Mouse (Mus musculus): Measurements from ENCODE around the gene Rnf113a2. TPM values are rescaled to one million over a fixed set of nuclear protein-coding genes. Genes with fewer than 3 reads are reported as not detected.

Rnf113a2 gene
- polyA plus RNA-seq (2012; rRNA removed), result 3.8 and 5.4 TPM in 2 replicates

DNA sequence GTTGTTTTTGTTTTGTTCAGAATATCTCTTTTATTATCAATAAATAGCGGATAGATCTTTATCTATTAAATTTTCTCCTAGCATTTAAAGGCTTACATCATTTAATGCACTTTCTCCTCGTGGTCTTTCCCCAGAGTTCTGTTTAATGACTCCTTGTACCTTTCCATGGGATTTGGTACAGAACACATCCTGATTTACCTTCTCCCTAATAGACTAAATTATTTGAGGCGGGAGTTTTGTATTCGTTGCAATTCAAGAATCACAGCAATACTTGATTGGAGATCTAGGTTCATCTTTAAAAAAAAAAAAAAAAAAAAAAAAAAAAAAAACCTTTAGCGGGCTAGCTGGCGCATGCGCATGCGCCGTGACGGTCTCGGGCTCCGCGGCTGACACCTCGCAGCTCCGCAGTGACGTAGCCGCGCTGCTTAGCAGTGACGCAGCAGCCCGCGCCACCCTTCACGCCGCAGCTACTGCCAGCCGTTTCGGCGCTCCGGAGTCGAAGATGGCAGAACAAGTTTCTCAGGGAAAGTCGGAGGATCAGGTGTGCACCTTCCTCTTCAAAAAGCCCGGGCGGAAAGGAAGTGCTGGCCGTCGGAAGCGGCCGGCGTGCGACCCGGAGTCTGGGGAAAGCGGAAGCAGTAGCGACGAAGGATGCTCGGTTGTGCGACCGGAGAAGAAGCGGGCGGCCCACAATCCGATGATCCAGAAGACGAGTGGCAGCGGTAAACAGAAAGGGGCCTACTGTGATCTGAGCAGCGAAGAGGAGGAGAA lies at the start of gene Rnf113a2:
Gene Rnf113a2 (plus strand): TSS at position 363 of the 771 bp plus-strand sequence.
- DNase-seq, result peak; percentile 84
- Histone ChIP-seq H3K4me1 (ENCODE audit: control insufficient read depth, insufficient read depth, low read length) (no peaks in the 10 kb centered on the region), H3K4me3 (replicated peaks; ENCODE audit: extremely low read depth, low read depth, low read length) (peak within 1 kb of the TSS; percentile 66)
- TF ChIP-seq POLR2A (IDR thresholded peaks at IDR 0.05; ENCODE audit: borderline replicate concordance, extremely low read depth, low read depth, low read length) (peak; percentile 86; the same call in 1 of the 2 replicates), CTCF (IDR thresholded peaks at IDR 0.05; ENCODE audit: insufficient read depth, low read length) (no peak)
- 3% methylated on average over 50 of the region's 50 CpGs for WGBS

DNA sequence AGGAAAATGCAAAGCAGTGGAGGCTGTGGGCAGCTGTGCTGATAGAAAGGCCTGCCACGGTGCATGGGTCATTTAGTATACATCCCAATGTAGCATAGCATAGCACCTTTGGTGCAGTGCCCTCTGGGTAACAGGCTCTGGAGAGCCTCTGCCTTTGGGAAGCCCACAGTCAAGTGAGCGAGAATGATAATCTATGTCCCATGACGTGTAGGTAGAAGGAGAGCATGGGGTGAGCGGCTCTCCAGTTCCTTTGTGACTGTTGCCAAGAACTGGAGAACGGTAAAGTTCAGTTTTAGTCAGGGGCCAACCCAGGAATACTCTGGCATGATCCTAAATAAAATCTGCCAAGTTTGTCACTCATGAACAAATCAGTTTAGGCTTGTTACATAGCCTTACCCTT lies 45.3 kb upstream of the Rnf113a2 start:
- TF ChIP-seq CTCF (IDR thresholded peaks at IDR 0.05; ENCODE audit: insufficient read depth, low read length), result no peak
- TF ChIP-seq POLR2A (IDR thresholded peaks at IDR 0.05; ENCODE audit: borderline replicate concordance, extremely low read depth, low read depth, low read length), result no peak
- DNase-seq, result no peak
- H3K4me3 ChIP-seq (replicated peaks; ENCODE audit: extremely low read depth, low read depth, low read length), result no peak overlapping the region
- WGBS, result 85% methylated on average over 5 of the region's 5 CpGs
- H3K4me1 ChIP-seq (ENCODE audit: control insufficient read depth, insufficient read depth, low read length), result no peaks in the 10 kb centered on the region

DNA sequence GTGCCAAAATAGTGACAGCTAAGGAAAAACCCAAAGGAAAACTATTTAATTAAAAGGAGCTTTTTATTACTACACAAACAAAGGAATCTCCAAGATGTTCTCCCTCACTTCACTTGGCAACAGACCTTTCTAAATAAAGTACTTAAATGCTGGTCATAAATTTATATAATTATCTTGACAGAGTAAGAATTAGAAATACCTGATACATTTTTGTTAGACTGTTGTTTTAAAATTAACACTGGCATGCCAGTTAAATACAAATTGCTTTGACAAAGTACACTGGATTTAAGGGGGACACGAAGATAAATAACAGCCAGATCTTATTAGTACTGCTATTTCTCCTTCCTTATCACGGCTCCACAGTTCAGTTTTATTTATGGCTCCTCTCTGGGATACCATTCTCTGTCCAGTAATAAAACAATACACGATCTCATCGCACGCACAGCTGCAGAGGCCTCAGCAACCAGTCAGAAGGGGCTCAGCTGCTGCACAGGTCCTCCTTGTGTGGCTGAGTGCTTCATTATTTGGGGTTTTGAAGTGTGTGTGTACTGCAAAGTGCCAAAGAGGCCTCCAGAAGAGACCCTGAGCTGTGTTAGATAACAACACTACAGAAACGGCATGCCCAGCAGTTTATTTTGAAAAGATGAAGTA lies 43.0 kb upstream of the Rnf113a2 start:
- TF ChIP-seq POLR2A (IDR thresholded peaks at IDR 0.05; ENCODE audit: borderline replicate concordance, extremely low read depth, low read depth, low read length), result no peak
- no peak for TF ChIP-seq CTCF (IDR thresholded peaks at IDR 0.05; ENCODE audit: insufficient read depth, low read length)
- Histone ChIP-seq H3K4me3 (replicated peaks; ENCODE audit: extremely low read depth, low read depth, low read length) (no peak overlapping the region), H3K4me1 (ENCODE audit: control insufficient read depth, insufficient read depth, low read length) (no peaks in the 10 kb centered on the region)
- DNase-seq, result no peak
- 77% methylated on average over 6 of the region's 6 CpGs for WGBS

DNA sequence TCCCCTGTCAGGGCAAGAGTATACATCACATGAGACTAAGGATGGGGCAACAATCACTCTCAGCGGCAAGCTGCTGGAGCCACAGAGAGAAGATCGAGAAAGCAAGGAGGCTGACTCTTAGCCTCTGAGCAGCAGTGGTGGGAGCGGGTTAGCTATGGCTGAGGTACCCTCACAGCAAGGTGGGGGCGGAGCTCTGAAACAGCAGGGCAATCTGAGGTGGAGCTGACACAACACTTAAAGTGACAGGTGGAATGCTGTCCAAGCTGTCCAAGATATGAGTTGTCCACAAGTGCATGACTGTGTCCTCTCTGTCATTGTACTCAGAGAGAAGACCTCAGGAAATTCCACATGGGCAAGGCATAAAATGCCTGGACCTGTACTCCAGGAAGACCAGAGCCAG lies 34.6 kb upstream of the Rnf113a2 start:
- DNase-seq, result no peak
- TF ChIP-seq POLR2A (IDR thresholded peaks at IDR 0.05; ENCODE audit: borderline replicate concordance, extremely low read depth, low read depth, low read length) (no peak), CTCF (IDR thresholded peaks at IDR 0.05; ENCODE audit: insufficient read depth, low read length) (no peak)
- Histone ChIP-seq H3K4me3 (replicated peaks; ENCODE audit: extremely low read depth, low read depth, low read length) (no peak overlapping the region), H3K4me1 (ENCODE audit: control insufficient read depth, insufficient read depth, low read length) (peaks cover 5% of the 10 kb centered on the region)
- WGBS, result 90% methylated on average over 4 of the region's 4 CpGs

DNA sequence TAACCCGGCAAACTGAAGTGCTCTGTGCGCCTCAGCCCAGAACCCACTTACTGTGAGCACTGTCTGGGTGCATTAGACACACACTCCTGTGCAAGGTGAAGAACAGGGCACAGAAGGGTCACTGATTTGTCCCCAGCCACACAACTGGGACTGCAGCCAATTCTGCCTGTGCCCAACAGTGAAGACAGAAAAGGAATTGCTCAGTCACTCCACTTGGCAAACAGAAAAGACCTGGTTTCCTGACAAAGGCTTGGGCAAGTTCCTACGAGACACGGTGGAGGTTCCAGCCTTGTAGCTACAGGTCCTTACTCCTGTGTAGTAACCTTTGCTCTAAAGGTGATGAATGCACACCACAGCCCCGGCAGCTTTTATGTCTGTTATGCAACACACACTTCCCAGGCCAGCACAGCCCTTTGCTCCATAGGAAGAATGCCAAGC lies 32.3 kb upstream of the Rnf113a2 start:
- peaks cover 11% of the 10 kb centered on the region for H3K4me1 ChIP-seq (ENCODE audit: control insufficient read depth, insufficient read depth, low read length)
- DNase-seq, result peak; percentile 32
- TF ChIP-seq CTCF (IDR thresholded peaks at IDR 0.05; ENCODE audit: insufficient read depth, low read length) (no peak), POLR2A (IDR thresholded peaks at IDR 0.05; ENCODE audit: borderline replicate concordance, extremely low read depth, low read depth, low read length) (no peak)
- no peak overlapping the region for H3K4me3 ChIP-seq (replicated peaks; ENCODE audit: extremely low read depth, low read depth, low read length)
- WGBS, result 39% methylated on average over 5 of the region's 5 CpGs

DNA sequence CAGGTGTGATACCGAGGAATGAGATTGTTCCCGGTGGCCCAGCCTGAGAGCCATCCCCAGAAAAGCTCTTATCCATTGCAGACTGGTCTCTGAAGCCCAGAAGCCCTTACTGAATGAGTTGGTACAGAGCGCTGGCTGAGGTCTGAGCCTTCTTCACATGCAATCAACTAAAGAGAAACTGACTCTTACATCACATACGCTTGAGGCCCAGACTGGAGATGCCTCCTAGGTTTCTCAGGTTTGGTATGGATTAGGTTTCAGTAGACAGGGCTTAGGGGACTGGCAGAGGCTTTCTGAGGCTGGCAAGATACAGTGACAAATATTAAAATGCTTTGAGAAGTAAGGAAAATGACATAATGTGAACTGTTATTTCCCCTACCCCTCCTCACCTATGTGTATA lies 31.6 kb upstream of the Rnf113a2 start:
- TF ChIP-seq CTCF (IDR thresholded peaks at IDR 0.05; ENCODE audit: insufficient read depth, low read length) (no peak), POLR2A (IDR thresholded peaks at IDR 0.05; ENCODE audit: borderline replicate concordance, extremely low read depth, low read depth, low read length) (no peak)
- peaks cover 11% of the 10 kb centered on the region for H3K4me1 ChIP-seq (ENCODE audit: control insufficient read depth, insufficient read depth, low read length)
- H3K4me3 ChIP-seq (replicated peaks; ENCODE audit: extremely low read depth, low read depth, low read length), result no peak overlapping the region
- DNase-seq, result no peak
- WGBS, result 79% methylated on average over 4 of the region's 4 CpGs

DNA sequence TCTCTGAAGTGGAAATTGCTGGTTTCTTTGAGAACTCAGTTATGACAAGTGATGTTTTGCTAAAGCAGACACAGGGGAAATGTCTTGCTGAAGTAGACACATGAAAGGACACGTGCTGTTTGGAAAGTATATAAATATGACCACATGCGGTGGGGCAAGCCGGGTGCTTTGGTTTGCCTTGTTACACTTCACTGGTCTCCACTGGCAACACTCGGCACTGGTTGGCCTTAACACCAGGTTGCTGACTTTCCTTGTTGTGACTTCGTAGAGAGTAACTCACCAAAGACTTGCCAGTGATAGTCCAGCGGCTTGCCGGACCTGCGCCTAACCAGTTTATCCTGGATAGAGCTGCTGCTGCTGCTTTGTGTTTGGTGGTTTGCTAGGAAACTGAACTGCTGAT lies 28.9 kb upstream of the Rnf113a2 start:
- WGBS, result 70% methylated on average over 8 of the region's 8 CpGs
- Histone ChIP-seq H3K4me1 (ENCODE audit: control insufficient read depth, insufficient read depth, low read length) (peaks cover 11% of the 10 kb centered on the region), H3K4me3 (replicated peaks; ENCODE audit: extremely low read depth, low read depth, low read length) (no peak overlapping the region)
- no peak for DNase-seq
- no peak for TF ChIP-seq CTCF (IDR thresholded peaks at IDR 0.05; ENCODE audit: insufficient read depth, low read length)
- no peak for TF ChIP-seq POLR2A (IDR thresholded peaks at IDR 0.05; ENCODE audit: borderline replicate concordance, extremely low read depth, low read depth, low read length)

DNA sequence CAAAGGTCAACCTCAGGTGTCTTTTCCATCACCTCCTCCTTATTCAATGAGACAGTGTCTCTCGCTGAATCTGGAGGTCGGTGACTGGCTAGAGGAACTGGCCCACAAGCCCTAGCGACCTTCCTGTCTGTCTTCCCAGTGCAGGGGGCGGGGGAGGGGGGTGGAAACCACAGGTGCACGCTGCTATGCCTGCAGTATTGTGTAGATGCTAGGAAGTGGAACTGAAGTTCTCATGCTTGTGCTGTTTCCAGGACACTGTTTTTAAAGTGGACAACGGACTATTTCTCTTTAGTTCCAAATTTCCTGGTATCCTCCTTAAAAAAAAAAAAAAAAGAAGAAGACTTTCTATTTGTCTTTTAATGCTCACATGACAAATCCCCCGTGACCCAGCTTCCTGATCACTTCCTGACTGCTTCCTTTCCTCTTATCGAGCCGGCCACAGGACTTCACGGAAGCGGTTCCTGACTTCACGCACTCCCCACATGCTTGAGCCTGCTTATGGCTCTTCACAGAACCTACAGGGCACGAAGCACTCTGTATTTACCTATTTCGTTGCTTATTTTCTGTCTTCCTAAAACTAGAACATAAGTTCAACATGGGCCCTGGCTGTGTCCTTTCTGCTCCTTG lies 28.1 kb upstream of the Rnf113a2 start:
- peak overlapping the region; percentile 8 for H3K4me3 ChIP-seq (replicated peaks; ENCODE audit: extremely low read depth, low read depth, low read length)
- no peak for TF ChIP-seq CTCF (IDR thresholded peaks at IDR 0.05; ENCODE audit: insufficient read depth, low read length)
- no peak for TF ChIP-seq POLR2A (IDR thresholded peaks at IDR 0.05; ENCODE audit: borderline replicate concordance, extremely low read depth, low read depth, low read length)
- peaks cover 11% of the 10 kb centered on the region for H3K4me1 ChIP-seq (ENCODE audit: control insufficient read depth, insufficient read depth, low read length)
- no peak for DNase-seq
- WGBS, result 41% methylated on average over 14 of the region's 14 CpGs

DNA sequence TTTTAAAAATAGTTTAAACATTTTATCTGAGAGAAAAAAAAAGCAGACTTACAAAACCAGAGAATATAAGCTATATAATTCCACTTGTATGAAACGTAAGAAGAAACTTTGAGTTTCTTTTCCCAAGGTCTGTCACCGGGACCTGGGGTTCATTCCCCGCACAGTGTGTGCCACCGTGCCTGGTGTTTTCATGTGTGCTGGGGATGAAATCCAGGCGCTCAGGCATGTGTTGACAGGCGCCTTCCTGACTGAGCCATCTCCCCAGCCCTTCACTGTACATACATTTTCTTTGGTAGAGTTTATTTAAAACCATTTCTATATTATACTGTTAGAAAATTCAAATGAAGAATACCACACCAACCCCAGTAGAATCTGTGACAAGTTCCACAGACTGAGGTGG lies 26.7 kb upstream of the Rnf113a2 start:
- TF ChIP-seq POLR2A (IDR thresholded peaks at IDR 0.05; ENCODE audit: borderline replicate concordance, extremely low read depth, low read depth, low read length), result no peak
- no peak for TF ChIP-seq CTCF (IDR thresholded peaks at IDR 0.05; ENCODE audit: insufficient read depth, low read length)
- WGBS, result 83% methylated on average over 6 of the region's 6 CpGs
- no peak overlapping the region for H3K4me3 ChIP-seq (replicated peaks; ENCODE audit: extremely low read depth, low read depth, low read length)
- peaks cover 5% of the 10 kb centered on the region; the same call in 1 of the 2 replicates for H3K4me1 ChIP-seq (ENCODE audit: control insufficient read depth, insufficient read depth, low read length)
- DNase-seq, result no peak
